Mouse (Mus musculus) intestine, postnatal 0 days (tissue): ENCODE measurements around the gene Suds3. TPM values are rescaled to one million over a fixed set of nuclear protein-coding genes. Genes with fewer than 3 reads are reported as not detected.
A peak's percentile ranks its signal among the peaks of the same experiment; 100 is the strongest.

Source experiments
- ATAC-seq: fragments of 200-750 bp; cut with Nextera tagmentation; 2 replicates; pipeline ENCODE4 v1.8.0; 2017; ENCODE audit warnings: mild to moderate bottlenecking, moderate TSS enrichment, moderate library complexity
- H3K27ac ChIP-seq: fragments of 300-500 bp; sonication (generic); 2 replicates; pipeline ENCODE4 v1.5.1; 2014; ENCODE audit warnings: mild to moderate bottlenecking, low read depth, low read length, moderate library complexity
- H3K27me3 ChIP-seq: fragments of 300-500 bp; sonication (generic); replicated peaks from 2 replicates; pipeline ENCODE4 v1.6.1; 2014; ENCODE audit warnings: low read length, mixed read lengths; ENCODE audit not compliant: control insufficient read depth, insufficient read depth
- H3K36me3 ChIP-seq: fragments of 300-500 bp; sonication (generic); 2 replicates; pipeline ENCODE4 v1.6.1; 2014; ENCODE audit warnings: mild to moderate bottlenecking, moderate library complexity; ENCODE audit not compliant: control insufficient read depth, insufficient read depth
- H3K4me1 ChIP-seq: fragments of 300-500 bp; sonication (generic); replicated peaks from 2 replicates; pipeline ENCODE4 v1.6.1; 2014; ENCODE audit warnings: antibody characterized with exemption, low read length, mixed read lengths; ENCODE audit not compliant: control insufficient read depth, insufficient read depth
- H3K4me2 ChIP-seq: fragments of 300-500 bp; sonication (generic); replicated peaks from 2 replicates; pipeline ENCODE4 v1.6.1; 2014; ENCODE audit warnings: low read depth, mild to moderate bottlenecking, moderate library complexity
- H3K4me3 ChIP-seq: fragments of 300-500 bp; sonication (generic); 2 replicates; pipeline ENCODE4 v1.5.1; 2014; ENCODE audit warnings: low read depth, low read length
- H3K9ac ChIP-seq: fragments of 300-500 bp; sonication (generic); 2 replicates; pipeline ENCODE4 v1.6.1; 2014; ENCODE audit warnings: mild to moderate bottlenecking, low read depth, low read length
- H3K9me3 ChIP-seq: fragments of 300-500 bp; sonication (generic); 2 replicates; pipeline ENCODE4 v1.6.1; 2016; ENCODE audit warnings: mixed run types; ENCODE audit not compliant: control insufficient read depth
- CTCF ChIP-seq: sonication (generic); IDR thresholded peaks from 2 replicates; pipeline ENCODE4 v1.5.1; 2016; ENCODE audit warnings: low read depth, mild to moderate bottlenecking, control low read depth, antibody characterized with exemption, moderate library complexity
- WGBS: fragments of 180-500 bp; shearing (Covaris S2); extraction: QIAGEN DNeasy Blood & Tissue Kit; methylation state at CpG from one replicate; pipeline ENCODE4 v1.1.7; 2014; 5-methylcytosine and 5-hydroxymethylcytosine counted together
- polyA plus RNA-seq: library from polyadenylated mRNA; unstranded; fragments of >200 nt; fragmentation: Nextera tagmentation; extraction: Ambion mirVana; gene quantifications from 2 replicates; pipeline ENCODE4 v1.2.1, GENCODE M21; 2015

The Suds3 gene
- polyA plus RNA-seq, 1 experiment from 2014 or later: 41.8 TPM

- TF ChIP-seq CTCF: no peak
- H3K4me2 ChIP-seq: no peak overlapping the region
- H3K9me3 ChIP-seq: no peaks in the 10 kb centered on the region
- no peaks in the 10 kb centered on the region for H3K4me1 ChIP-seq
- no peak for ATAC-seq
- H3K9ac ChIP-seq: no peak overlapping the region
- H3K36me3 ChIP-seq: peaks cover 97% of the 10 kb centered on the region
- H3K4me3 ChIP-seq: no peak overlapping the region
- no peaks in the 10 kb centered on the region for H3K27me3 ChIP-seq
- WGBS: 95% methylated on average over 20 of the region's 20 CpGs
- no peak overlapping the region for H3K27ac ChIP-seq
Observed at GRCm38 (mm10) chr5:117103194-117103929, 12.6 kb downstream of the Suds3 start.

- no peak overlapping the region for H3K4me3 ChIP-seq
- H3K27ac ChIP-seq: no peak overlapping the region
- H3K27me3 ChIP-seq: no peaks in the 10 kb centered on the region
- 85% methylated on average over 11 of the region's 11 CpGs for WGBS
- H3K4me2 ChIP-seq: no peak overlapping the region
- H3K9ac ChIP-seq: no peak overlapping the region
- no peak for ATAC-seq
- no peaks in the 10 kb centered on the region for H3K9me3 ChIP-seq
- no peaks in the 10 kb centered on the region for H3K4me1 ChIP-seq
- peak; percentile 50 for TF ChIP-seq CTCF
- H3K36me3 ChIP-seq: peaks cover 89% of the 10 kb centered on the region
Observed at GRCm38 (mm10) chr5:117099742-117100141, 16.2 kb downstream of the Suds3 start.

GRCm38 (mm10) chr5:117099008-117099407 is 16.9 kb downstream of the Suds3 start:
- Histone ChIP-seq H3K4me2 (no peak overlapping the region), H3K9me3 (no peaks in the 10 kb centered on the region), H3K4me3 (no peak overlapping the region), H3K9ac (no peak overlapping the region), H3K36me3 (peaks cover 89% of the 10 kb centered on the region), H3K27ac (no peak overlapping the region), H3K27me3 (no peaks in the 10 kb centered on the region), H3K4me1 (no peaks in the 10 kb centered on the region)
- whole genome bisulfite sequencing: 73% methylated on average over 5 of the region's 5 CpGs
- no peak for TF ChIP-seq CTCF
- ATAC-seq: no peak

- Histone ChIP-seq H3K27me3 (no peaks in the 10 kb centered on the region), H3K4me1 (no peaks in the 10 kb centered on the region), H3K36me3 (peaks cover 90% of the 10 kb centered on the region), H3K4me2 (no peak overlapping the region), H3K4me3 (no peak overlapping the region), H3K9ac (no peak overlapping the region), H3K9me3 (no peaks in the 10 kb centered on the region), H3K27ac (no peak overlapping the region)
- ATAC-seq: no peak
- 27% methylated on average over 3 of the region's 3 CpGs for WGBS
- TF ChIP-seq CTCF: peak; percentile 85
Observed at GRCm38 (mm10) chr5:117096716-117097115, 19.2 kb downstream of the Suds3 start.

- Histone ChIP-seq H3K9me3 (no peaks in the 10 kb centered on the region), H3K36me3 (peaks cover 79% of the 10 kb centered on the region), H3K4me2 (no peak overlapping the region), H3K27ac (no peak overlapping the region), H3K4me3 (no peak overlapping the region), H3K4me1 (no peaks in the 10 kb centered on the region), H3K27me3 (no peaks in the 10 kb centered on the region), H3K9ac (no peak overlapping the region)
- peak; percentile 78 for TF ChIP-seq CTCF
- no peak for ATAC-seq
- 37% methylated on average over 7 of the region's 7 CpGs for WGBS
Observed at GRCm38 (mm10) chr5:117094431-117094830, 21.5 kb downstream of the Suds3 start.

- TF ChIP-seq CTCF: no peak
- Histone ChIP-seq H3K9ac (no peak overlapping the region), H3K4me3 (no peak overlapping the region), H3K9me3 (no peaks in the 10 kb centered on the region), H3K27me3 (no peaks in the 10 kb centered on the region), H3K4me2 (no peak overlapping the region), H3K4me1 (no peaks in the 10 kb centered on the region), H3K36me3 (peaks cover 42% of the 10 kb centered on the region), H3K27ac (no peak overlapping the region)
- no peak for ATAC-seq
- WGBS: 28% methylated on average over 6 of the region's 6 CpGs
Observed at GRCm38 (mm10) chr5:117089786-117090185, 26.1 kb downstream of the Suds3 start.
